Mouse (Mus musculus) forelimb bud, embryonic 11.5 days (tissue): ENCODE measurements around the gene Gm9758.
"Not testable (repeated sequence)": the region's sequence is repeated elsewhere in the genome, so short reads cannot be mapped to it uniquely, and the experiment has no call there.

ENCODE experiments used
- DNase-seq: peaks from one replicate; pipeline ENCODE4 v3.0.0-alpha.2; 2012; ENCODE audit warnings: low read depth, low spot score

The Gm9758 gene

DNA sequence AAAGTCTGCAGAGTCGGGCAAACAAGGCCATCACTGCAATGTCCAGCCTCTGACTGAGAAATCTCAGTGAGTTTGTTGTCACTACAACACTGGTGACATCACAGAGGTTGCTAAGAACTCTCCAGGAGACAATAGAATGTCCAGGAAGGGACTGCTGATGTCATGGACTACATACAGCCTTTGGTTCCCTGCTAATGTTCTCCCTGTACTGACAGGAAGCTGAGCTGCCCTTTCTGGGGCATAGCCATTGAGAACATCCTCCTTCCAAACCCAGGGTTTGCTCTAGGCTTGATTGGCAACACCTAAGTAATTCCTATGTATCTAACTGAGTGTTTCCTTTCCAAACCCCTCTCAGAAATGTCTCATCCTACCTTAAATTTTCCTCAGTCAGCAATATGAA, at the start of gene Gm9758:
TSS of gene Gm9758 (minus strand) at position 101 of the 400 bp plus-strand sequence.
- DNase-seq, result not testable (repeated sequence)

DNA sequence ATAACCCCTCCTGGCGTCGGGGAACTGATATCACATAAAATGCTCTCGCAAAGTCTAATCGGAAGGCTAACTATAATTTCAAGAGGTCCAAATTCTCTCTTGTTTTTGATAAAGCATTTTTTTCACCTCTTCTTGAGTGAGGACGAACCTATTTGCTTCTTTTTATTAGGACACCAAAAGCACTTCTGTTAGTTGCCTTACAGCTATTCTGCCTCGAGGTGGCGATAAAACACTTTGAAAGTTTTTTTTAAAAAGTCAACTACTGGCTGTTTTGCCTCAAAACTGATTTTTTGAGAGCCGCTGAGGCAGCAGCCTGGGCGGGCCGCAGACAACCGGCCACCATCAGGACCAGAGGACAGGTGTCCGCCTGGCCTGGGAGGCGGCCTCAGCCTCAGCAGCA, 49.1 kb upstream of the Gm9758 start:
- DNase-seq, result not testable (repeated sequence)

DNA sequence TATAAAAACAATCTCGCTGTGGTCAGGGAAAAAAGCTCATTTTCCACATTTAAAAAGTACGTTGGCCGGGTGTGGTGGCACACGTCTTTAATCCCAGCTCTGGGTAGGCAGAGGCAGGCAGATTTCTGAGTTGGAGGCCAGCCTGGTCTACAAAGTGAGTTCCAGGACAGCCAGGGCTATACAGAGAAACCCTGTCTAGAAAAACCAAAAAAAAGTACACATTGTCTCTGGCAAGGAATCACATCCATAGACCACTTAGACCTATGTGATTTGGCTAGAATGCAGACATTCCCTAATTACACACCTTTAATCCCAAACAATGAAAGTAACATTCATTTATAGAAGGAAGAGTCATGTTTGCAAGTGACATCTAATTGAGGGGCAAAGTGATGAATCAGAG, 46.8 kb upstream of the Gm9758 start:
- DNase-seq, result not testable (repeated sequence)

DNA sequence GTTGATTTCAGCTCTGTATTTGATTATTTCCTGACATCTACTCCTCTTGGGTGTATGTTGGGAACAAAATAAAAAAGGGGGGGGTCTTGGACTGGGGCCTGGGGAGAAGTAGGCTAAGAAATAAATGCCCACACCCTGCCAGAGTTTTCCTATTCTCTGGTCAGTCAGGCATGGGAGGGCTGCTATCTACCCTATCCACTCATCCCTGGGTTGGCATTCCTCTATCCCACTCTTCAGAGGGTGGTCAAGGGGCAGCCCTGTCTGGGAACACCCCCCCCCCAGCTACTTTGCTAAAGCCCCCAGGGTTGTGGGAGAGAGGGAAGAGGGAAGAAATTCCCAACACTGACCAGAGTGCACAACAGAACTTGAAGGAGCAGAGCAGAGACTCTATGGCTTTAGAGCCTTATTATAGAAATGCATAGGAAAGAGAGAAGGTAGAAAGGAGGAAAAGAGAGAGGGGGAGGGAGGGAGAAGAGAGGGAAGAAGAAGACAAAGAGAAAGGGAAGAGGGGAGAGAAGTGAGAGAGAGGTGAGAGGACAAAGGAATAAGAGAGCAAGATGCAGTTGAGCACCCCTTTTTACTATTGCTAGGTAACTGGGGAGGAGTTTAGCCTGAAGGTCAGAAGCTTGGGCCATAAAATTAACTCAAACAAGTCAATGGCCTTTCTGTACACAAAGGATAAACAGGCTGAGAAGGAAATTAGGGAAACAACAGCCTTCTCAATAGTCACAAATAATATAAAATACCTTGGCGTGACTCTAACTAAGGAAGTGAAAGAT, 41.4 kb upstream of the Gm9758 start:
- not testable (repeated sequence) for DNase-seq

DNA sequence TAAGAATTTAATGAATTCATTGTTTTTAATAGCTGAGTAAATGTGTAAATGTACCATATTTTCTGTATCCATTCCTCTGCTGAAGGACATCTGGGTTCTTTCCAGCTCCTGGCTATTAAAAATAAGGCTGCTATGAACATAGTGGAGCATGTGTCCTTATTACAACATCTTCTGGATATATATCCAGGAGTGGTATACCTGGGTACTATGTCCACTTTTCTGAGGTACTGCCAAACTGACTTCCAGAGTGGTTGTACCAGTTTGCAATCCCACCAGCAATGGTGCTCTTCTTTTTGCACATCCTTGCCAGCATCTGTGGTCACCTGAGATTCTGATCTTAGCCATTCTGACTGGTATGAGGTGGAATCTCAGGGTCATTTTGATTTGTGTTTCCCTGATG, 38.9 kb upstream of the Gm9758 start:
- DNase-seq, result not testable (repeated sequence)

DNA sequence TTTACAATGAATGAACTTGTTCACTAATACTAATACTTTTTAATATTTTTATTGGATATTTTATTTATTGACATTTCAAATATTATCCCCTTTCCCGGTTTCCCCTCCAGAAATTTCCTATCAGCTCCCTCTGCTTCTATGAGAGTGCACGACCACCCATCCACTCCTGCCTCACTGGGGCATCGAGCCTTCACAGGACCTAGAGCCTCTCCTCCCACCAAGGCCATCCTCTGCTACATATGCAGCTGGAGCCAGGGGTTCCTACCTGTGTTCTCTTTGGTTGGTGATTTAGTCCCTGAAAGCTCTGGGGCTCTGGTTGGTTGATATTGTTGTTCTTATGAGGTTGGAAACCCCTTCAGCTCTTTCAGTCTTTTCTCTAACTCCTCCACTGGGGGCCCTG, 38.0 kb upstream of the Gm9758 start:
- DNase-seq, result not testable (repeated sequence)

DNA sequence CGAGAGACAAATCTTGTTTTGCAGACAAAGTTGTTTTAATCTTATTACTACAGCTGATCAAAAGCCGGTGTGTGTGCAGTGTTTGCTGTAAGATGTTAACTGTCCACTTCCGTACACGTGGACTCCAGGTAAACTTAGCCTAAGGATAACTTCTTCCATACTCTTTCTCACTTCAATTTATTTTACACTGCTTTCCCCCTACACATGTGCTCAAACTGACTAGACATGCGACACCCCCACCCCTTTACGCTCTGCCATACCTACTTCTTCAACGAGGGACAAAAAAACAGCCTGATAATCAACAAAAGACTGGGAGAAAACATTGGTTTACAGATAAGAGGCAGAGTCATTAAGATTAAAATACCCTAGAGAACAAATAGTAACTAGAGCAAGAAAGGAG, 37.1 kb upstream of the Gm9758 start:
- DNase-seq, result not testable (repeated sequence)

DNA sequence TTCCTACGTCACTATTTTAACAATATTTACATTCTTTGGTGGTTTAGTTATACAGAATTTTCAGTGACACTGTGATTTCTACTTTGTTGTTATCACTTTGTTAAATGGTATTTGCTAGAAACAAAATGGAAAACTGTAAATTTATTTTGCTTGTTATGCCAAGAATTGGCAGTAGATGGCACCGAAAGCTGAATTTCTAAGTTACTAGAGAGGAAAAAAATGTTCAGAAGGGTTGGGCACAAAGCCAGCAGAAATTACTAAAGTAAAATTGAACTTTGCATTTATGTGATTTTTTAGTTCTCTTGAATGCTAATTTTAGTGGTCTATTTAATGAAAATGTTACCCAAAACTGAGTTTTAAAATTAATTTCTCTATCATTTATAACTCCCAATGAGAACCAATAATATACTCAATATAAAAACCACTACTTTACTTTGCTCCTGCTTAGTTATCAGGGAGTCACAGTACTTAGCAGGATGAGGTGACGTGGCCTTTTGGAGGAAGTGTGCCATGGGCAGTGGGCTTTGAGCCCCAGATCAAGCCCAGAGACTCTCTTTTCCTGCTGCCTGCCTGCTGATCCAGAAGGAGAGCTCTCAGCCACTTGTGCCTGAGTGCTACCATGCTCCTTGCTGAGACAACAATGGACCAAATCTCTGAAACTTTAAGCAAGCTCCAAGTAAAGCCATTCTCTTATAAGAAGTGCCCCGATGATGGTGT, 32.9 kb upstream of the Gm9758 start:
- DNase-seq, result not testable (repeated sequence)

DNA sequence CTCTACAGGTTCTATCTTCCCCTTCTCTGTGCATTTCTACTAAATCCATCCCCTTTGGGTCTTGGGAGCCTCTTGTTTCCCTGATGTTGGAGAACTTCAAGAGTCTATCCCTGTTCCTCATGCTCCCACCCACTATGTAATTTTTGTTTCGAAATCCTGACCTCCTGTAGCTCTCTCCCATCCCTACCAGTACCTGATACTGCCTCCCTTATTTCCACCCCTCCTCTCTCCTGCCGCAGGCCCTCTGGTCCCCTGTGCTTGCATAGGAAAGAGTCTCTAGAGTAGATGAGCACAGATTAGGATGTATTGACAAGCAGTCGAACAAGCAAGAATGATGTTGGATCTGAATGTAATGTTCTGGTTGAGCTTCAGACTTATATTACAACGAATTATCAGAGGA, 30.8 kb upstream of the Gm9758 start:
- not testable (repeated sequence) for DNase-seq

DNA sequence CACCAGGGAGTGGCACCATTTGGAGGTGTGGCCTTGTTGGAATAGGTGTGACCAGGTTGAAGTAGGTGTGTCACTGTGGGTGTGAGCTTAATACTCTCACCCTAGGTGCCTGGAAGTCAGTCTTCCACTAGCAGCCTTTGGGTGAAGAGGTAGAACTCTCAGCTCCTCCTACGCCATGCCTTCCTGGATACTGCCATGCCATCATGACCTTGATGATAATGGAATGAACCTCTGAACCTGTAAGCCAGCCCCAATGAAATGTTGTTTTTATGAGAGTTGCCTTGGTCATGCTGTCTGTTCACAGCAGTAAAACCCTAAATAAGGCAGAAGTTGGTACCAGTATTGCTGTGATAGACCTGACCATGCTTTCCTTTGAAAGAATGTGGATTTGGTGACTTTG, 26.3 kb upstream of the Gm9758 start:
- not testable (repeated sequence) for DNase-seq

DNA sequence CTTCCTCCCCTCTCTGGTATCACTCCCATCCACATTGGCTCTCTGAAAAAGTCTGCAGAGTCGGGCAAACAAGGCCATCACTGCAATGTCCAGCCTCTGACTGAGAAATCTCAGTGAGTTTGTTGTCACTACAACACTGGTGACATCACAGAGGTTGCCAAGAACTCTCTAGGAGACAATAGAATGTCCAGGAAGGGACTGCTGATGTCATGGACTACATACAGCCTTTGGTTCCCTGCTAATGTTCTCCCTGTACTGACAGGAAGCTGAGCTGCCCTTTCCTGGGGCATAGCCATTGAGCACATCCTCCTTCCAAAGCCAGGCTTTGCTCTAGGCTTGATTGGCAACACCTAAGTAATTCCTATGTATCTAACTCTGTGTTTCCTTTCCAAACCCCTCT, 23.6 kb upstream of the Gm9758 start, which contains the start of gene Speer4e:
TSS of gene Speer4e (minus strand) at position 101 of the 400 bp plus-strand sequence.
- not testable (repeated sequence) for DNase-seq

DNA sequence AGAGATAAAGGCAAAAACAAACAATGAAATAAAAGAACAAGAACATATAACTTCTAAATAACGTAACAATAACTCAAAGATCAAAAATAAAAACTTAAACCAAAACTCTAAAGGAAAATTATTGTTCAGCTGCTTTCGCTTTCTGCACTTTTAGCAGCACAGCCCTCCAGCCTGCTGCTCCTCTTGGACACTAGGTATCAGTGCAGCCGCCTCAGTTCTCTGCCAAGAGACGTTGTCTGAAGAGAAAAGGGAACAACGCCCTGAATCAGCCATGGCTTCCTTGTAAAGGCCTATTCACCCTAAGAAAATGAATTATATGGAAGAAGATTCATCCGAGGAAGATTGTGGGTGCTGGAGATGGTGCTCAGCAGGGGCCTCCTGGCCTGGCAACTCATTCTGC, 19.0 kb upstream of the Gm9758 start:
- DNase-seq, result not testable (repeated sequence)

DNA sequence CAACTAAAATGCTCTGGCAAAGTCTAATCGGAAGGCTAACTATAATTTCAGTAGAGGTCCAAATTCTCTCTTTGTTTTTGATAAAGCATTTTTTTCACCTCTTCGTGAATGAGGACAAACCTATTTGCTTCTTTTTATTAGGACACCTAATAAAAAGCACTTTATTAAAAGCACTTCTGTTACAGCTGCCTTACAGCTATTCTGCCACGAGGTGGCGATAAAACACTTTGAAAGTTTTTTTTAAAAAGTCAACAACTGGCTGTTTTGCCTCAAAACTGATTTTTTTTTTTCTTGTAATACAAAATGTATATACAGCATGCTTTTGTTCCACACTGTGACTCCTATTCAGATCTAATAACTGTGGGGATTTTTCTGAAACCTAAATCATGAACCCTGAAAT, 12.3 kb upstream of the Gm9758 start:
- DNase-seq, result not testable (repeated sequence)

DNA sequence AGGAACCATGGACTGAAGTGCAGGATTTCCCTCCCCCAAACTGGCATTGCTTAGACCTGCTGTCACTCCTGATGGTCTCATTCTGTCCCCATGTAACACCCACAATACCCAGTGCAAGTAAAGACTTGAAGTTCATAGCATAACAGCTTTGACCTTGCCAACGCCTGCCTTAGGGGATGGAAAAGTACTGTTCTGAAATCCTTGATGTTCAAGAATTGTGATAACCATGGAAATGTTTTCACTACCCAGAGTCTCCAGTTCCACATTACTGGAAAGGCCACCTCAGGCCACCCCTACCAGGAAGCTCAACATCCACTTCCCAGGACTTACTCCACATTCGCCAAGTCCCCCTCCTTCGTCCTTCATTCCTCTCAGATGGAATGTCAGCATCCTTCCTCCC, 338 bp downstream of the Gm9758 start:
- DNase-seq, result not testable (repeated sequence)

DNA sequence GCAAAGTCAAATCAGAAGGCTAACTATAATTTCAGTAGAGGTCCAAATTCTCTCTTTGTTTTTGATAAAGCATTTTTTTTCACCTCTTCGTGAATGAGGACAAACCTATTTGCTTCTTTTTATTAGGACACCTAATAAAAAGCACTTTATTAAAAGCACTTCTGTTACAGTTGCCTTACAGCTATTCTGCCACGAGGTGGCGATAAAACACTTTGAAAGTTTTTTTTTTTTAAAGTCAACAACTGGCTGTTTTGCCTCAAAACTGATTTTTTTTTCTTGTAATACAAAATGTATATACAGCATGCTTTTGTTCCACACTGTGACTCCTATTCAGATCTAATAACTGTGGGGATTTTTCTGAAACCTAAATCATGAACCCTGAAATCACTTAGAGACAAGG, 11.2 kb downstream of the Gm9758 start:
- not testable (repeated sequence) for DNase-seq

DNA sequence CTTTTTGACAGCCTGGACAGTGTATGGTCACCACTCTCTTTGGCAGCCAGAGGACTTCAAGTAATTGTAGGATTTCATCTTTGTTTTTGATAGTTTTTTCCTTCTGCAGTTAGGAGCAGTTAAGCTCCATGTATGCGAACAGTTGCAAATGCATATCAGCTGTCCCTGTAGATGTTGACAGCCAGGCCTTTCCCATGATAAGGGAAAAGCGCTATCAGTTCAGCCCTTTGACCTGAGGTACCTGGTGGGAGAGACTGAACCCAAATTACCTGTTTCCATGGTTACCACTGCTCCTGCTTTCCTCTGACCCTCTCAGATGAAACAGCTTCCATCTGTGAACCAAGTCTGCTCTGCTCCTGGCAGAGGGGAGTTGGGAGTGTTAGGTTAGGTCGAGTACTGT, 22.5 kb downstream of the Gm9758 start:
- DNase-seq, result no peak

DNA sequence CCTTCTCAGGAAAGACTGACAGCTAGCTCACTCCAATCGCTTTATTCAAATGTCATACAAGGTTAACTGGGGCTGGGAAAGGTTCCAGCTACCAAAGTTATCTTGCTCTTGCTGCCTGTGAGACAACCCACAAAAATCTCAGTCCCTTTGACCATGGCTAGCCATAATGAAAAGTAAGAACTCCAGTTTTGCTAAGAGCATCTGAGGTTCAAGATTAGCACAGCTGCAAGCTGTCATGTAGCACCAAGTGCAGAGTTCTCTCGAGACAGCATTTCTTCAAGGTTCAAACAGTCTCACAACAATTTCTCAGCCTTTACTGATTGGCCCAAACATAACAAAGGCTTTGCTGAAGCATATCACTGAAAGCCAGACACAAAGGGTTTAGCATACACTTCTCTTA, 29.4 kb downstream of the Gm9758 start:
- DNase-seq, result not testable (repeated sequence)
